ENCODE assay signal across 21 mouse cellular contexts in genomic region chr15:98753021-98753423, GRCm38 (mm10). TPM values are rescaled to one million over a fixed set of nuclear protein-coding genes. Genes with fewer than 3 reads are reported as not detected.
A peak's percentile ranks its signal among the peaks of the same experiment; 100 is the strongest.
DNase-seq lines count a peak whose midpoint lies in the region; ATAC-seq and TF ChIP-seq lines count a peak whose summit lies in the region.
"Had no signal": no experiment of that assay in that cellular context is flagged by ENCODE, and none has a peak within 500 bp of the region (broad histone marks: within the 10 kb centered on the region; RNA-seq: fewer than 3 reads in every experiment).

No protein-coding gene starts in this region.

- H3K27me3 ChIP-seq in liver, embryonic 11.5 days (replicated peaks; ENCODE audit: control insufficient read depth, insufficient read depth, low read length) = no peaks in the 10 kb centered on the region
- H3K27me3 ChIP-seq in MEL (ENCODE audit: control insufficient read depth in 1 of 2, insufficient read depth in 2 of 2, low read length in 2 of 2) = no peaks in the 10 kb centered on the region
- H3K27me3 ChIP-seq in liver, embryonic 15.5 days = no peaks in the 10 kb centered on the region
- H3K27me3 ChIP-seq: embryonic facial prominence, embryonic 15.5 days; hindbrain, embryonic 13.5 days; limb, embryonic 12.5 days; lung, embryonic 15.5 days had no signal

- no peak overlapping the region for H3K4me3 ChIP-seq in liver, embryonic 11.5 days (ENCODE audit: low read depth, low read length)
- H3K4me3 ChIP-seq in MEL (ENCODE audit: control insufficient read depth in 1 of 2, insufficient read depth in 1 of 2, low read depth in 2 of 2, low read length in 2 of 2) = no peak overlapping the region
- no peak overlapping the region for H3K4me3 ChIP-seq in liver, embryonic 15.5 days (replicated peaks)
- H3K4me3 ChIP-seq: embryonic facial prominence, embryonic 15.5 days; forebrain, embryonic 10.5 days; hindbrain, embryonic 13.5 days; limb, embryonic 12.5 days; lung, embryonic 15.5 days had no signal

- no peak for TF ChIP-seq CTCF in MEL (IDR thresholded peaks at IDR 0.05 in 2 of 3, conservative IDR thresholded peaks at IDR 0.05 in 1 of 3; ENCODE audit: control insufficient read depth in 1 of 3, insufficient read depth in 1 of 3, low read depth in 2 of 3, low read length in 3 of 3, poor library complexity in 1 of 3, severe bottlenecking in 1 of 3)

- DNase-seq in liver, embryonic 11.5 days (ENCODE audit: low spot score) = no peak
- no peak for DNase-seq in liver
- peak; percentile 63 for DNase-seq in MEL (ENCODE audit: low read depth, low spot score)
- DNase-seq in ZHBTc4 (ENCODE audit: low read depth, low spot score) = peak; percentile 83
- no peak for DNase-seq in layer of hippocampus, postnatal 36 days
- no peak for DNase-seq in embryo, embryonic 9.5 days (ENCODE audit: extremely low spot score)
- DNase-seq: adrenal gland, postnatal 10 days; cerebellum, adult 9-11 months; gastrocnemius, postnatal 25 days; heart, postnatal 10 days; kidney, adult 18-20 months; kidney, postnatal 14 days; thymus, adult 18-20 months had no signal

- TF ChIP-seq EP300 in MEL (IDR thresholded peaks at IDR 0.05; ENCODE audit: low read depth in 1 of 2, low read length in 2 of 2) = peak; percentile 61 to 74

- ATAC-seq in liver, embryonic 11.5 days (replicated peaks; ENCODE audit: low FRiP score) = peak; percentile 85
- peak; percentile 79 for ATAC-seq in liver, embryonic 15.5 days (ENCODE audit: insufficient read depth)

- TF ChIP-seq POLR2A in MEL (IDR thresholded peaks at IDR 0.05; ENCODE audit: control insufficient read depth in 1 of 2, insufficient read depth in 1 of 2, low read depth in 1 of 2, low read length in 2 of 2, poor library complexity in 1 of 2) = no peak

- H3K36me3 ChIP-seq in liver, embryonic 11.5 days (ENCODE audit: control insufficient read depth, insufficient read depth, low read length) = peaks cover 6% of the 10 kb centered on the region; the same call in 1 of the 2 replicates
- H3K36me3 ChIP-seq in MEL (ENCODE audit: control insufficient read depth in 1 of 2, insufficient read depth in 2 of 2, low read length in 2 of 2) = peaks cover 0 to 14% of the 10 kb centered on the region in 2 experiments; a peak in 3 of 4 replicates
- H3K36me3 ChIP-seq in liver, embryonic 15.5 days (replicated peaks) = 0 out of 2 replicates have a peak, but pooled peaks cover 4% of the 10 kb centered on the region

- H3K9me3 ChIP-seq in liver, embryonic 11.5 days (ENCODE audit: control insufficient read depth, low read length) = no peaks in the 10 kb centered on the region
- no peaks in the 10 kb centered on the region for H3K9me3 ChIP-seq in MEL (replicated peaks; ENCODE audit: insufficient read depth, low read length)
- H3K9me3 ChIP-seq in liver, embryonic 15.5 days (replicated peaks) = no peaks in the 10 kb centered on the region
- H3K9me3 ChIP-seq: embryonic facial prominence, embryonic 15.5 days; forebrain, embryonic 10.5 days; hindbrain, embryonic 13.5 days; limb, embryonic 12.5 days; lung, embryonic 15.5 days had no signal

- TF ChIP-seq RAD21 in MEL (IDR thresholded peaks at IDR 0.05; ENCODE audit: low read depth, low read length) = no peak

- WGBS in liver, embryonic 11.5 days = 63% methylated on average over 8 of the region's 8 CpGs
- whole genome bisulfite sequencing in liver, embryonic 15.5 days (ENCODE audit: insufficient replicate concordance) = 41% methylated on average over 8 of the region's 8 CpGs

- no peak overlapping the region for H3K9ac ChIP-seq in liver, embryonic 11.5 days (ENCODE audit: low read depth, low read length)
- no peak overlapping the region for H3K9ac ChIP-seq in MEL (ENCODE audit: control insufficient read depth, low read depth, low read length, poor library complexity, severe bottlenecking)
- H3K9ac ChIP-seq in liver, embryonic 15.5 days = no peak overlapping the region
- H3K9ac ChIP-seq: embryonic facial prominence, embryonic 15.5 days; hindbrain, embryonic 13.5 days; limb, embryonic 12.5 days; lung, embryonic 15.5 days had no signal

- no peak overlapping the region for H3K27ac ChIP-seq in liver, embryonic 11.5 days (ENCODE audit: low read depth, low read length)
- peak overlapping the region; percentile 40; the same call in 1 of the 2 replicates for H3K27ac ChIP-seq in MEL (ENCODE audit: control insufficient read depth, low read depth, low read length)
- H3K27ac ChIP-seq in liver, embryonic 15.5 days (replicated peaks) = no peak overlapping the region
- H3K27ac ChIP-seq: embryonic facial prominence, embryonic 15.5 days; forebrain, embryonic 10.5 days; hindbrain, embryonic 13.5 days; limb, embryonic 12.5 days; lung, embryonic 15.5 days; macrophage had no signal

- peaks cover 8% of the 10 kb centered on the region; the same call in 1 of the 2 replicates for H3K4me1 ChIP-seq in liver, embryonic 11.5 days (replicated peaks; ENCODE audit: control insufficient read depth, insufficient read depth, low read length)
- peaks cover 2 to 17% of the 10 kb centered on the region in 2 experiments for H3K4me1 ChIP-seq in MEL (ENCODE audit: control insufficient read depth in 1 of 2, insufficient read depth in 2 of 2, low read length in 2 of 2)
- H3K4me1 ChIP-seq in liver, embryonic 15.5 days (replicated peaks) = peaks cover 17% of the 10 kb centered on the region
- H3K4me1 ChIP-seq: embryonic facial prominence, embryonic 15.5 days; forebrain, embryonic 10.5 days; limb, embryonic 12.5 days; lung, embryonic 15.5 days had no signal

- H3K79me2 ChIP-seq in MEL (ENCODE audit: control insufficient read depth, insufficient read depth, low read length, poor library complexity) = peaks cover 16% of the 10 kb centered on the region

- H3K4me2 ChIP-seq in liver, embryonic 11.5 days = no peak overlapping the region
- no peak overlapping the region for H3K4me2 ChIP-seq in liver, embryonic 15.5 days
- H3K4me2 ChIP-seq: embryonic facial prominence, embryonic 15.5 days; hindbrain, embryonic 13.5 days; limb, embryonic 12.5 days; lung, embryonic 15.5 days had no signal

TF ChIP-seq in MEL, 35 proteins besides CTCF, POLR2A, EP300 and RAD21:
- TF ChIP-seq RCOR1 (IDR thresholded peaks at IDR 0.05; ENCODE audit: low read depth, low read length) (peak; percentile 88), ZMIZ1 (IDR thresholded peaks at IDR 0.05; ENCODE audit: low read depth, low read length) (no peak), ETS1 (IDR thresholded peaks at IDR 0.05; ENCODE audit: low read depth, low read length) (peak; percentile 46; the same call in 1 of the 2 replicates), CHD1 (IDR thresholded peaks at IDR 0.05; ENCODE audit: low read depth, low read length) (no peak), TCF12 (IDR thresholded peaks at IDR 0.05; ENCODE audit: low read depth, low read length) (peak; percentile 58), GATA1 (IDR thresholded peaks at IDR 0.05; ENCODE audit: low read depth, low read length) (peak; percentile 76)

RNA-seq across cellular contexts. Expression of gene Arf3, which starts 10.0 kb away (rescaled TPM):
- polyA plus RNA-seq in liver, embryonic 11.5 days (2014; fragmentation: Nextera tagmentation; extraction: Ambion mirVana) = 25.3 and 25.8 TPM in 2 replicates
- 37.4 and 41.1 TPM in 2 replicates for total RNA-seq in MEL (2012; rRNA removed)
- 100 to 1,000 TPM; 140 to 239 TPM for polyA plus RNA-seq in MEL (2012; ENCODE audit: insufficient read depth in 1 of 2, insufficient read length in 2 of 2, low read depth in 1 of 2, low replicate concordance in 2 of 2, missing spikeins in 1 of 2)
- 11.7 and 14.3 TPM in 2 replicates for polyA plus RNA-seq in liver, embryonic 15.5 days (2015; fragmentation: Nextera tagmentation; extraction: Ambion mirVana)
- total RNA-seq in layer of hippocampus, postnatal 36 days (2021) = 100 to 1,000 TPM; 792 to 841 TPM

RNA-seq across cellular contexts. Expression of gene Wnt10b, which starts 24.9 kb away (rescaled TPM):
- not detected in 2 replicates for polyA plus RNA-seq in liver, embryonic 11.5 days (2014; fragmentation: Nextera tagmentation; extraction: Ambion mirVana)
- total RNA-seq in MEL (2012; rRNA removed) = 0.13 and 0.23 TPM in 2 replicates
- under 1 TPM in 1 of 2 experiments, not detected in 1; 0.14 TPM for polyA plus RNA-seq in MEL (2012; ENCODE audit: insufficient read depth in 1 of 2, insufficient read length in 2 of 2, low read depth in 1 of 2, low replicate concordance in 2 of 2, missing spikeins in 1 of 2)
- polyA plus RNA-seq in liver, embryonic 15.5 days (2015; fragmentation: Nextera tagmentation; extraction: Ambion mirVana) = not detected in 2 replicates
- under 1 TPM; 0.42 to 0.61 TPM for total RNA-seq in layer of hippocampus, postnatal 36 days (2021)
- polyA plus RNA-seq: macrophage had no signal

RNA-seq across cellular contexts. Expression of gene Fkbp11, which starts 25.0 kb away (rescaled TPM):
- 101 and 105 TPM in 2 replicates for polyA plus RNA-seq in liver, embryonic 11.5 days (2014; fragmentation: Nextera tagmentation; extraction: Ambion mirVana)
- 109 and 160 TPM in 2 replicates for total RNA-seq in MEL (2012; rRNA removed)
- 100 to 1,000 TPM in 1 of 2 experiments, not detected in 1; 118 TPM for polyA plus RNA-seq in MEL (2012; ENCODE audit: insufficient read depth in 1 of 2, insufficient read length in 2 of 2, low read depth in 1 of 2, low replicate concordance in 2 of 2, missing spikeins in 1 of 2)
- polyA plus RNA-seq in liver, embryonic 15.5 days (2015; fragmentation: Nextera tagmentation; extraction: Ambion mirVana) = 156 and 176 TPM in 2 replicates
- 1 to 10 TPM in 1 of 2 experiments, under 1 TPM in 1; 0.88 to 1.0 TPM for total RNA-seq in layer of hippocampus, postnatal 36 days (2021)

RNA-seq across cellular contexts. Expression of gene Wnt1, which starts 36.6 kb away (rescaled TPM):
- not detected in 2 replicates for polyA plus RNA-seq in liver, embryonic 11.5 days (2014; fragmentation: Nextera tagmentation; extraction: Ambion mirVana)
- not detected in 2 replicates for total RNA-seq in MEL (2012; rRNA removed)
- polyA plus RNA-seq in MEL (2012; ENCODE audit: insufficient read depth in 1 of 2, insufficient read length in 2 of 2, low read depth in 1 of 2, low replicate concordance in 2 of 2, missing spikeins in 1 of 2) = not detected
- not detected in 2 replicates for polyA plus RNA-seq in liver, embryonic 15.5 days (2015; fragmentation: Nextera tagmentation; extraction: Ambion mirVana)
- not detected for total RNA-seq in layer of hippocampus, postnatal 36 days (2021)
- total RNA-seq: gastrocnemius, postnatal 25 days; heart, adult 8-10 months; heart, postnatal 10 days had no signal
- polyA plus RNA-seq: embryonic facial prominence, embryonic 15.5 days; limb, embryonic 12.5 days; lung, embryonic 15.5 days; macrophage had no signal

RNA-seq across cellular contexts. Expression of gene Ccdc65, which starts 45.0 kb away (rescaled TPM):
- polyA plus RNA-seq in liver, embryonic 11.5 days (2014; fragmentation: Nextera tagmentation; extraction: Ambion mirVana) = 0.09 and 0.19 TPM in 2 replicates
- not detected in 2 replicates for total RNA-seq in MEL (2012; rRNA removed)
- under 1 TPM in 1 of 2 experiments, not detected in 1; 0.13 TPM for polyA plus RNA-seq in MEL (2012; ENCODE audit: insufficient read depth in 1 of 2, insufficient read length in 2 of 2, low read depth in 1 of 2, low replicate concordance in 2 of 2, missing spikeins in 1 of 2)
- not detected in 2 replicates for polyA plus RNA-seq in liver, embryonic 15.5 days (2015; fragmentation: Nextera tagmentation; extraction: Ambion mirVana)
- total RNA-seq in layer of hippocampus, postnatal 36 days (2021) = 10 to 100 TPM in 1 of 2 experiments, 1 to 10 TPM in 1; 8.0 to 10.1 TPM
- total RNA-seq: gastrocnemius, postnatal 25 days had no signal

Comparison
In these comparisons a context has a peak if more than half of its experiments do, and no peak if none do; other contexts are left out.
1. DNase-seq: peak in MEL (single experiment) and ZHBTc4 (single experiment); none in liver, embryonic 11.5 days (single experiment), liver (single experiment), layer of hippocampus, postnatal 36 days (0 of 2) and embryo, embryonic 9.5 days (single experiment).